Mouse (Mus musculus) myocyte (in vitro differentiated cells): ENCODE data around the gene Ccr10. TPM values are rescaled to one million over a fixed set of nuclear protein-coding genes. Genes with fewer than 3 reads are reported as not detected.

Experiments used
- H3K27me3 ChIP-seq: one replicate; pipeline ENCODE4 v1.6.1; 2011; ENCODE audit not compliant: control insufficient read depth, insufficient read depth, insufficient read length
- H3K36me3 ChIP-seq: one replicate; pipeline ENCODE4 v1.6.1; 2011; ENCODE audit not compliant: control insufficient read depth, insufficient read depth
- H3K4me2 ChIP-seq: one replicate; pipeline ENCODE4 v1.6.1; 2011; ENCODE audit warnings: low read depth, control low read depth
- H3K4me3 ChIP-seq: one replicate; pipeline ENCODE4 v1.5.1; 2011; ENCODE audit warnings: mild to moderate bottlenecking, control low read depth, moderate library complexity
- H3K79me2 ChIP-seq: one replicate; pipeline ENCODE4 v1.6.1; 2011; ENCODE audit not compliant: control insufficient read depth, insufficient read depth
- H3ac ChIP-seq: one replicate; pipeline ENCODE4 v1.6.1; 2011; ENCODE audit not compliant: control insufficient read depth, insufficient read length
- CEBPB ChIP-seq: IDR thresholded peaks from 2 replicates; pipeline ENCODE4 v1.6.1; 2011; ENCODE audit warnings: mild to moderate bottlenecking, moderate library complexity; ENCODE audit not compliant: poor library complexity, insufficient read depth, severe bottlenecking
- E2F4 ChIP-seq: IDR thresholded peaks from one replicate; pipeline ENCODE4 v1.6.1; 2011; ENCODE audit warnings: mild to moderate bottlenecking, control low read depth, moderate library complexity; ENCODE audit not compliant: insufficient read depth
- MAX ChIP-seq: IDR thresholded peaks from one replicate; pipeline ENCODE4 v1.6.1; 2011; ENCODE audit warnings: low read depth, mild to moderate bottlenecking, control low read depth
- MYOD1 ChIP-seq, 3 experiments: IDR thresholded peaks; one replicate each; pipeline ENCODE4 v1.6.1; 2011; ENCODE audit warnings: control low read depth in 2 of 3, low read depth in 2 of 3, mild to moderate bottlenecking in 2 of 3, moderate library complexity in 1 of 3; ENCODE audit not compliant: insufficient read length in 2 of 3, control insufficient read depth in 1 of 3
- MYOG ChIP-seq, 3 experiments: IDR thresholded peaks; one replicate each; pipeline ENCODE4 v1.6.1; 2011; ENCODE audit warnings: control low read depth in 2 of 3, low read depth in 2 of 3, mild to moderate bottlenecking in 2 of 3; ENCODE audit not compliant: insufficient read length in 2 of 3, control insufficient read depth in 1 of 3, insufficient read depth in 1 of 3
- POLR2A ChIP-seq: IDR thresholded peaks from one replicate; pipeline ENCODE4 v1.6.1; 2011; ENCODE audit warnings: low read depth, mild to moderate bottlenecking, control low read depth, moderate library complexity; ENCODE audit not compliant: insufficient read length
- POLR2AphosphoS2 ChIP-seq: IDR thresholded peaks from one replicate; pipeline ENCODE4 v1.6.1; 2011; ENCODE audit warnings: low read depth, control low read depth; ENCODE audit not compliant: insufficient read length
- REST ChIP-seq: IDR thresholded peaks from one replicate; pipeline ENCODE4 v1.6.1; 2011; ENCODE audit warnings: mild to moderate bottlenecking, control low read depth, moderate library complexity; ENCODE audit not compliant: insufficient read depth, insufficient read length
- SRF ChIP-seq: IDR thresholded peaks from one replicate; pipeline ENCODE4 v1.6.1; 2011; ENCODE audit warnings: low read depth; ENCODE audit not compliant: control insufficient read depth, insufficient read length
- TCF12 ChIP-seq: IDR thresholded peaks from one replicate; pipeline ENCODE4 v1.6.1; 2011; ENCODE audit warnings: mild to moderate bottlenecking, control low read depth; ENCODE audit not compliant: poor library complexity, insufficient read depth, severe bottlenecking
- TCF3 ChIP-seq: IDR thresholded peaks from one replicate; pipeline ENCODE4 v1.6.1; 2011; ENCODE audit warnings: low read depth, control low read depth; ENCODE audit not compliant: insufficient read length
- USF1 ChIP-seq: IDR thresholded peaks from one replicate; pipeline ENCODE4 v1.6.1; 2011; ENCODE audit warnings: low read depth, mild to moderate bottlenecking, control low read depth, moderate library complexity
- polyA plus RNA-seq: library from polyadenylated mRNA; unstranded; fragments of >200 nt; fragmentation: generic; extraction: Trizol; gene quantifications from one replicate; pipeline ENCODE4 v1.2.1, GENCODE M21; 2012; ENCODE audit warnings: missing spikeins

Gene Ccr10
- polyA plus RNA-seq, 1 experiment, result 0.56 TPM

GRCm38 (mm10) chr11:101174389-101174745 is 876 bp downstream of the Ccr10 start:
- Histone ChIP-seq H3ac (no peak overlapping the region), H3K4me2 (peak overlapping the region; percentile 87), H3K27me3 (no peaks in the 10 kb centered on the region), H3K79me2 (peaks cover 14% of the 10 kb centered on the region), H3K4me3 (peak overlapping the region; percentile 99), H3K36me3 (no peaks in the 10 kb centered on the region)
- no peak for TF ChIP-seq MYOG (IDR thresholded peaks at IDR 0.05; ENCODE audit: control insufficient read depth in 1 of 3, insufficient read depth in 1 of 3, insufficient read length in 2 of 3, low read depth in 2 of 3)
- no peak for TF ChIP-seq MAX
- TF ChIP-seq REST, result no peak
- TF ChIP-seq TCF3, result no peak
- no peak for TF ChIP-seq POLR2AphosphoS2
- TF ChIP-seq TCF12, result no peak
- no peak for TF ChIP-seq POLR2A
- no peak for TF ChIP-seq MYOD1 (IDR thresholded peaks at IDR 0.05; ENCODE audit: control insufficient read depth in 1 of 3, insufficient read length in 2 of 3, low read depth in 2 of 3)
- TF ChIP-seq SRF, result no peak
- no peak for TF ChIP-seq CEBPB
- no peak for TF ChIP-seq E2F4
- no peak for TF ChIP-seq USF1

GRCm38 (mm10) chr11:101173631-101174388 is 1.4 kb downstream of the Ccr10 start:
- Histone ChIP-seq H3K4me2 (peak overlapping the region; percentile 87), H3K36me3 (no peaks in the 10 kb centered on the region), H3K4me3 (peak overlapping the region; percentile 99), H3ac (peak overlapping the region; percentile 0), H3K79me2 (peaks cover 19% of the 10 kb centered on the region), H3K27me3 (no peaks in the 10 kb centered on the region)
- TF ChIP-seq POLR2AphosphoS2 (peak; percentile 51), USF1 (no peak), REST (no peak), TCF12 (no peak), TCF3 (no peak), MYOD1 (IDR thresholded peaks at IDR 0.05; ENCODE audit: control insufficient read depth in 1 of 3, insufficient read length in 2 of 3, low read depth in 2 of 3) (peak in 2 of 3 experiments; percentile 22 to 57), MAX (peak; percentile 26), CEBPB (no peak), MYOG (IDR thresholded peaks at IDR 0.05; ENCODE audit: control insufficient read depth in 1 of 3, insufficient read depth in 1 of 3, insufficient read length in 2 of 3, low read depth in 2 of 3) (peak in 2 of 3 experiments; percentile 13 to 64), E2F4 (no peak), SRF (peak; percentile 99), POLR2A (peak; percentile 43)

- no peaks in the 10 kb centered on the region for H3K36me3 ChIP-seq
- no peaks in the 10 kb centered on the region for H3K27me3 ChIP-seq
- H3K79me2 ChIP-seq, result peaks cover 24% of the 10 kb centered on the region
- peak overlapping the region; percentile 99 for H3K4me3 ChIP-seq
- peak overlapping the region; percentile 0 for H3ac ChIP-seq
- TF ChIP-seq CEBPB (no peak), E2F4 (no peak), MAX (no peak), SRF (no peak), MYOG (IDR thresholded peaks at IDR 0.05; ENCODE audit: control insufficient read depth in 1 of 3, insufficient read depth in 1 of 3, insufficient read length in 2 of 3, low read depth in 2 of 3) (no peak), MYOD1 (IDR thresholded peaks at IDR 0.05; ENCODE audit: control insufficient read depth in 1 of 3, insufficient read length in 2 of 3, low read depth in 2 of 3) (no peak), POLR2A (no peak), REST (no peak), USF1 (no peak), TCF12 (no peak), POLR2AphosphoS2 (no peak), TCF3 (no peak)
- H3K4me2 ChIP-seq, result peak overlapping the region; percentile 87
Measured at GRCm38 (mm10) chr11:101173112-101173511, 2.1 kb downstream of the Ccr10 start.

- Histone ChIP-seq H3K36me3 (peaks cover 6% of the 10 kb centered on the region), H3ac (no peak overlapping the region), H3K79me2 (peaks cover 24% of the 10 kb centered on the region), H3K4me2 (peak overlapping the region; percentile 100), H3K27me3 (no peaks in the 10 kb centered on the region), H3K4me3 (peak overlapping the region; percentile 99)
- no peak for TF ChIP-seq TCF12
- no peak for TF ChIP-seq MYOD1 (IDR thresholded peaks at IDR 0.05; ENCODE audit: control insufficient read depth in 1 of 3, insufficient read length in 2 of 3, low read depth in 2 of 3)
- no peak for TF ChIP-seq MAX
- no peak for TF ChIP-seq REST
- TF ChIP-seq USF1, result no peak
- TF ChIP-seq TCF3, result no peak
- no peak for TF ChIP-seq POLR2AphosphoS2
- TF ChIP-seq POLR2A, result no peak
- no peak for TF ChIP-seq SRF
- no peak for TF ChIP-seq E2F4
- TF ChIP-seq MYOG (IDR thresholded peaks at IDR 0.05; ENCODE audit: control insufficient read depth in 1 of 3, insufficient read depth in 1 of 3, insufficient read length in 2 of 3, low read depth in 2 of 3), result no peak
- TF ChIP-seq CEBPB, result no peak
Measured at GRCm38 (mm10) chr11:101172434-101172815, 2.8 kb downstream of the Ccr10 start.
